Mouse (Mus musculus) B cell, adult 2 months (primary cell): ENCODE data around the gene Rbms3.

Source experiments
- DNase-seq, 2 experiments: peaks; one replicate each; pipeline ENCODE4 v3.0.0; 2022

Rbms3 gene

GRCm38 (mm10) chr9:117629771-117630170 lies at the start of gene Rbms3:
Gene Rbms3, minus strand, starts transcription at chr9:117629913.
- no peak for DNase-seq

GRCm38 (mm10) chr9:117673311-117673710 lies 43.6 kb upstream of the Rbms3 start:
- no peak for DNase-seq

- no peak for DNase-seq
Measured at GRCm38 (mm10) chr9:117654626-117655025, 24.9 kb upstream of the Rbms3 start.

GRCm38 (mm10) chr9:117653641-117654040 lies 23.9 kb upstream of the Rbms3 start:
- no peak for DNase-seq

GRCm38 (mm10) chr9:117646131-117646530 lies 16.4 kb upstream of the Rbms3 start:
- no peak for DNase-seq

- DNase-seq = no peak
Measured at GRCm38 (mm10) chr9:117641090-117641782, 11.5 kb upstream of the Rbms3 start.

GRCm38 (mm10) chr9:117638623-117639185 lies 9.0 kb upstream of the Rbms3 start:
- no peak for DNase-seq

- no peak for DNase-seq
Measured at GRCm38 (mm10) chr9:117636492-117636891, 6.8 kb upstream of the Rbms3 start.

GRCm38 (mm10) chr9:117627173-117627572 lies 2.5 kb downstream of the Rbms3 start:
- DNase-seq = no peak

GRCm38 (mm10) chr9:117600781-117601180 lies 28.9 kb downstream of the Rbms3 start:
- no peak for DNase-seq

- DNase-seq = no peak
Measured at GRCm38 (mm10) chr9:117599341-117599740, 30.4 kb downstream of the Rbms3 start.

GRCm38 (mm10) chr9:117596162-117596561 lies 33.6 kb downstream of the Rbms3 start:
- no peak for DNase-seq

- DNase-seq = no peak
Measured at GRCm38 (mm10) chr9:117585345-117585744, 44.4 kb downstream of the Rbms3 start.

GRCm38 (mm10) chr9:117583638-117584037 lies 46.1 kb downstream of the Rbms3 start:
- DNase-seq = no peak

- no peak for DNase-seq
Measured at GRCm38 (mm10) chr9:117582591-117582990, 47.1 kb downstream of the Rbms3 start.

- DNase-seq = no peak
Measured at GRCm38 (mm10) chr9:117571186-117571855, 58.4 kb downstream of the Rbms3 start.

- no peak for DNase-seq
Measured at GRCm38 (mm10) chr9:117570240-117570821, 59.4 kb downstream of the Rbms3 start.

GRCm38 (mm10) chr9:117566293-117566692 lies 63.4 kb downstream of the Rbms3 start:
- no peak for DNase-seq

GRCm38 (mm10) chr9:117558562-117558961 lies 71.2 kb downstream of the Rbms3 start:
- no peak for DNase-seq

GRCm38 (mm10) chr9:117554356-117554755 lies 75.4 kb downstream of the Rbms3 start:
- DNase-seq = no peak

GRCm38 (mm10) chr9:117529281-117529680 lies 100.4 kb downstream of the Rbms3 start:
- no peak for DNase-seq

- no peak for DNase-seq
Measured at GRCm38 (mm10) chr9:117508941-117509340, 120.8 kb downstream of the Rbms3 start.

GRCm38 (mm10) chr9:117491866-117492265 lies 137.8 kb downstream of the Rbms3 start:
- no peak for DNase-seq

- no peak for DNase-seq
Measured at GRCm38 (mm10) chr9:117484396-117484795, 145.3 kb downstream of the Rbms3 start.
